20 mouse cellular contexts compared by ENCODE assay signal in the genomic region with DNA sequence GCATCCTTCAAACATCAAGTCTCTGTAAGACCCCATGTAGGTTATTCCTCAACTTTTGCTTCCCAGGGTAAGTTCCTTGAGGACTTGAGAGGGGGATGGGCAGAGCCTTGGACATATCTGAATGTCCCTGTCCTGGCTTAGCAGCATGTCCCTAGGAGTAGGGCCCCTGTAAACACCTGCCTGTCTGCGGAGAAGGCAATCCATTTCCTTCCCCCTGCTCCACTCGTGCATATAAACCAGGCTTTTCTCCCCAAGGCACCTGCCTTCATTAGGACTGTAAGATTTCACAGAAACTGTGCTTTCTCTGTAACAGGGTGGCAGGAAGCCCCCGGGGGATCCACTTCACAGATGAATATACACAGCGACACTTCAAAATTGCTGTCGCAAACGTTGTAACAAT.
DNase-seq lines count a peak whose midpoint lies in the region; ATAC-seq and TF ChIP-seq lines count a peak whose summit lies in the region.
"Had no signal": no experiment of that assay in that cellular context is flagged by ENCODE, and none has a peak within 500 bp of the region (broad histone marks: within the 10 kb centered on the region; RNA-seq: fewer than 3 reads in every experiment).

No protein-coding gene starts in this region.

- peak; percentile 66; the same call in 1 of the 2 replicates for ATAC-seq in hindbrain, embryonic 11.5 days (ENCODE audit: low FRiP score)
- peak; percentile 66 for ATAC-seq in midbrain, embryonic 13.5 days
- no peak for ATAC-seq in inflammation-experienced regulatory T-cells, adult 6 months
- ATAC-seq in megakaryocyte, adult 5-6 weeks (ENCODE audit: poor library complexity, severe bottlenecking), result no peak
- ATAC-seq: lung, postnatal 0 days had no signal

- TF ChIP-seq CTCF in heart, adult 2 months (IDR thresholded peaks at IDR 0.05), result no peak

- no peak overlapping the region for H3K27ac ChIP-seq in heart, adult 2 months
- no peak overlapping the region for H3K27ac ChIP-seq in hindbrain, embryonic 11.5 days (ENCODE audit: low read depth, low read length)
- H3K27ac ChIP-seq in midbrain, embryonic 13.5 days, result peak overlapping the region; percentile 68
- H3K27ac ChIP-seq: heart, embryonic 13.5 days; limb, embryonic 12.5 days; liver, embryonic 14.5 days had no signal

- H3K9me3 ChIP-seq in hindbrain, embryonic 11.5 days (ENCODE audit: control insufficient read depth, low read length), result no peaks in the 10 kb centered on the region
- H3K9me3 ChIP-seq in midbrain, embryonic 13.5 days, result no peaks in the 10 kb centered on the region
- H3K9me3 ChIP-seq: heart, embryonic 13.5 days; limb, embryonic 12.5 days had no signal

- H3K4me1 ChIP-seq in heart, adult 2 months (ENCODE audit: control insufficient read depth, insufficient read depth, low read length), result no peaks in the 10 kb centered on the region
- no peaks in the 10 kb centered on the region for H3K4me1 ChIP-seq in hindbrain, embryonic 11.5 days (replicated peaks; ENCODE audit: control insufficient read depth, insufficient read depth, low read length)
- peaks cover 24% of the 10 kb centered on the region for H3K4me1 ChIP-seq in midbrain, embryonic 13.5 days (replicated peaks)
- H3K4me1 ChIP-seq: heart, embryonic 13.5 days; megakaryocyte, embryonic 14.5 days had no signal

- H3K36me3 ChIP-seq in heart, adult 2 months (ENCODE audit: control insufficient read depth, insufficient read depth, low read length), result no peaks in the 10 kb centered on the region
- no peaks in the 10 kb centered on the region for H3K36me3 ChIP-seq in hindbrain, embryonic 11.5 days (ENCODE audit: control insufficient read depth, insufficient read depth, low read length)
- no peaks in the 10 kb centered on the region for H3K36me3 ChIP-seq in midbrain, embryonic 13.5 days
- H3K36me3 ChIP-seq: heart, embryonic 13.5 days; limb, embryonic 12.5 days had no signal

- peak; percentile 64 for DNase-seq in heart, adult 11 months
- DNase-seq in heart, adult 2 months, result no peak
- DNase-seq in hindbrain, embryonic 11.5 days (ENCODE audit: low spot score), result no peak
- peak; percentile 15 for DNase-seq in retina, embryonic 14.5 days (ENCODE audit: low spot score)
- DNase-seq in MN1 (ENCODE audit: low spot score), result no peak
- DNase-seq: adrenal gland, postnatal 10 days; cerebellum, adult 2 months; heart, postnatal 36 days; kidney, adult 11 months; kidney, postnatal 10 days; right cerebral cortex, postnatal 4 days had no signal

- intact Hi-C loops in heart, adult 2 months (cut with DNase I), result no loop called here

- H3K27me3 ChIP-seq in heart, adult 2 months (ENCODE audit: control insufficient read depth, insufficient read depth, low read length), result no peaks in the 10 kb centered on the region
- no peaks in the 10 kb centered on the region for H3K27me3 ChIP-seq in hindbrain, embryonic 11.5 days (ENCODE audit: control insufficient read depth, insufficient read depth, low read length)
- no peaks in the 10 kb centered on the region for H3K27me3 ChIP-seq in midbrain, embryonic 13.5 days
- H3K27me3 ChIP-seq: heart, embryonic 13.5 days; limb, embryonic 12.5 days; megakaryocyte, embryonic 14.5 days had no signal

- no peak for TF ChIP-seq EP300 in heart, adult 2 months (IDR thresholded peaks at IDR 0.05; ENCODE audit: insufficient read depth, low read depth, low read length)

- no peak overlapping the region for H3K9ac ChIP-seq in heart, adult 2 months (ENCODE audit: low read depth, low read length)
- 0 out of 2 replicates have a peak overlapping the region, but pooled peaks have one; percentile 11 for H3K9ac ChIP-seq in hindbrain, embryonic 11.5 days (ENCODE audit: low read depth, low read length)
- H3K9ac ChIP-seq in midbrain, embryonic 13.5 days (replicated peaks), result no peak overlapping the region
- H3K9ac ChIP-seq: heart, embryonic 13.5 days; limb, embryonic 12.5 days; liver, embryonic 14.5 days had no signal

- H3K4me2 ChIP-seq in hindbrain, embryonic 11.5 days (replicated peaks; ENCODE audit: low read depth, low read length), result no peak overlapping the region
- peak overlapping the region; percentile 33 for H3K4me2 ChIP-seq in midbrain, embryonic 13.5 days (replicated peaks)
- H3K4me2 ChIP-seq: heart, embryonic 13.5 days; limb, embryonic 12.5 days had no signal

- no peak for TF ChIP-seq POLR2A in heart, adult 2 months (IDR thresholded peaks at IDR 0.05; ENCODE audit: insufficient read depth, low read depth, low read length)

- no peaks in the 10 kb centered on the region for H3K79me2 ChIP-seq in heart, adult 2 months (replicated peaks; ENCODE audit: control insufficient read depth, insufficient read depth, low read length)

- WGBS in heart, adult 2 months, result 70% methylated on average over 6 of the region's 6 CpGs
- 61% methylated on average over 6 of the region's 6 CpGs for WGBS in hindbrain, embryonic 11.5 days
- WGBS in midbrain, embryonic 13.5 days, result 43% methylated on average over 6 of the region's 6 CpGs

- H3K4me3 ChIP-seq in heart, adult 2 months, result no peak overlapping the region
- H3K4me3 ChIP-seq in hindbrain, embryonic 11.5 days (ENCODE audit: low read depth, low read length), result no peak overlapping the region
- H3K4me3 ChIP-seq in midbrain, embryonic 13.5 days (replicated peaks), result no peak overlapping the region
- H3K4me3 ChIP-seq: erythroblast, embryonic 14.5 days; heart, embryonic 13.5 days; limb, embryonic 12.5 days; megakaryocyte, embryonic 14.5 days had no signal

Comparison
In these comparisons a context has a peak if more than half of its experiments do, and no peak if none do; other contexts are left out.
1. DNase-seq: peak in heart, adult 11 months (single experiment) and retina, embryonic 14.5 days (single experiment); none in heart, adult 2 months (0 of 2), hindbrain, embryonic 11.5 days (single experiment) and MN1 (single experiment).
2. ATAC-seq: peak in hindbrain, embryonic 11.5 days (single experiment) and midbrain, embryonic 13.5 days (single experiment); none in inflammation-experienced regulatory T-cells, adult 6 months (single experiment) and megakaryocyte, adult 5-6 weeks (single experiment).